Mouse (Mus musculus) right cerebral cortex, postnatal 36 days (tissue): Measurements from ENCODE around the gene Tspan31.
A peak's percentile ranks its signal among the peaks of the same experiment; 100 is the strongest.

Source experiments
- DNase-seq, 2 experiments: peaks; one replicate each; pipeline ENCODE4 v3.0.0; 2022; ENCODE audit warnings: low spot score in 2 of 2, mixed read lengths in 1 of 2

The Tspan31 gene

GRCm38 (mm10) chr10:127070190-127071121 is at the start of gene Tspan31:
Gene Tspan31, minus strand, starts transcription at chr10:127070264.
- peak; percentile 93 to 97 for DNase-seq

GRCm38 (mm10) chr10:127119229-127119628 is 49.2 kb upstream of the Tspan31 start:
- DNase-seq: no peak

GRCm38 (mm10) chr10:127118470-127118869 is 48.4 kb upstream of the Tspan31 start:
- DNase-seq: no peak

GRCm38 (mm10) chr10:127115068-127115467 is 45.0 kb upstream of the Tspan31 start:
- DNase-seq: no peak

- no peak for DNase-seq
These were observed 44.3 kb upstream of the Tspan31 start for GRCm38 (mm10) chr10:127114408-127114807.

GRCm38 (mm10) chr10:127111001-127111887 is 41.2 kb upstream of the Tspan31 start:
- DNase-seq: no peak

GRCm38 (mm10) chr10:127108262-127108583 is 38.2 kb upstream of the Tspan31 start:
- DNase-seq: no peak

GRCm38 (mm10) chr10:127107563-127108261 is 37.6 kb upstream of the Tspan31 start:
- no peak for DNase-seq

- no peak for DNase-seq
These were observed 33.6 kb upstream of the Tspan31 start for GRCm38 (mm10) chr10:127103631-127104030.

GRCm38 (mm10) chr10:127101151-127101550 is 31.1 kb upstream of the Tspan31 start:
- DNase-seq: no peak

GRCm38 (mm10) chr10:127100414-127100813 is 30.4 kb upstream of the Tspan31 start:
- DNase-seq: no peak

- no peak for DNase-seq
These were observed 29.8 kb upstream of the Tspan31 start for GRCm38 (mm10) chr10:127099868-127100267.

GRCm38 (mm10) chr10:127099191-127099590 is 29.1 kb upstream of the Tspan31 start:
- DNase-seq: no peak

GRCm38 (mm10) chr10:127098514-127098913 is 28.4 kb upstream of the Tspan31 start:
- DNase-seq: no peak

GRCm38 (mm10) chr10:127094382-127094802 is 24.3 kb upstream of the Tspan31 start:
- DNase-seq: no peak

GRCm38 (mm10) chr10:127092742-127093141 is 22.7 kb upstream of the Tspan31 start:
- DNase-seq: no peak

- no peak for DNase-seq
These were observed 21.7 kb upstream of the Tspan31 start for GRCm38 (mm10) chr10:127091507-127092396.

GRCm38 (mm10) chr10:127090560-127091411 is 20.7 kb upstream of the Tspan31 start:
- DNase-seq: no peak

GRCm38 (mm10) chr10:127085633-127086032 is 15.6 kb upstream of the Tspan31 start:
- DNase-seq: no peak

GRCm38 (mm10) chr10:127085052-127085451 is 15.0 kb upstream of the Tspan31 start:
- no peak for DNase-seq
